Mouse (Mus musculus): ENCODE results near the gene Rhog.

The Rhog gene

GRCm38 (mm10) chr7:102250631-102251214 is 5.1 kb downstream of the Rhog start:
- peak; percentile 64 to 86 for DNase-seq (ENCODE audit: low spot score in 2 of 2)

- peak in 1 of 2 experiments; percentile 55 for DNase-seq (ENCODE audit: low spot score in 2 of 2)
These were observed 5.8 kb downstream of the Rhog start for GRCm38 (mm10) chr7:102249896-102250630.

GRCm38 (mm10) chr7:102249531-102249895 is 6.3 kb downstream of the Rhog start:
- peak in 1 of 2 experiments; percentile 21 for DNase-seq (ENCODE audit: low spot score in 2 of 2)

DNA sequence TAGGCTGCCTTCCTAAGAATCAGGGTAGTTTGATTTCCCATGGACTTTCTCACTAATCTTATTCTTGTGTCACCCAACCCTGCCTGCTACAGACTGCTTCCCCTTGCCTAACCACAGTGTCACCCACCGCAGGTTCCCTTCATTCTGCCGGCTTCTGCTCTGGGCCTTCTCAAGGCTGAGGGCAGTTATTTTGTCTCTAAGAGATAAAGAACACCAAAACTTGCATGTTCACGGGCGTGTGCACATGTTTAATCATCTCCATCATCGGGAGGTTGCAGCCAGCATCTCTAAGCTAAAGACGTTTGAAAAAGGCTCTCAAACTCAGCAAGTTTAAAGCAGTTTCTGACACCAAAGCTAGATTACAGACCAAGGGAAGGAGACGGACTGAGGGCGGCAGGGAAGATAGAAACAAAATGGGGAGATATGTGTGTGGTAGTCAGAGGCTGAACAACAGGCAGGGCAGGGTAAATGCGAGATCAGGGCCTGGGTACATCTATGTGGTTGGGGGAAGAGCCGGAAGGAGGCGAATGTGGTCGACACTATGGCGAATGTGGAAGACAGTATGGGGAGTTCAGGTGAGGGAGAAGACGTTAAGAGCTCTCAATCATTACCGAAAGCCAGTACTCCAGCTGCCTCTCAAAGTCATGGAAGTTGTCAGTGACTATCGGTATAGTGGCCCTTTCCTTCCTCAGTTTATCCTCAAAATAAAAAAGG is 7.0 kb downstream of the Rhog start:
- no peak for DNase-seq (ENCODE audit: low spot score in 2 of 2)

GRCm38 (mm10) chr7:102246956-102247797 is 8.7 kb downstream of the Rhog start:
- no peak for DNase-seq (ENCODE audit: low spot score in 2 of 2)

- DNase-seq (ENCODE audit: low spot score in 2 of 2) = no peak
These were observed 9.6 kb downstream of the Rhog start for GRCm38 (mm10) chr7:102246265-102246664.

- DNase-seq (ENCODE audit: low spot score in 2 of 2) = peak in 1 of 2 experiments; percentile 8
These were observed 10.1 kb downstream of the Rhog start for GRCm38 (mm10) chr7:102245775-102246174.

DNA sequence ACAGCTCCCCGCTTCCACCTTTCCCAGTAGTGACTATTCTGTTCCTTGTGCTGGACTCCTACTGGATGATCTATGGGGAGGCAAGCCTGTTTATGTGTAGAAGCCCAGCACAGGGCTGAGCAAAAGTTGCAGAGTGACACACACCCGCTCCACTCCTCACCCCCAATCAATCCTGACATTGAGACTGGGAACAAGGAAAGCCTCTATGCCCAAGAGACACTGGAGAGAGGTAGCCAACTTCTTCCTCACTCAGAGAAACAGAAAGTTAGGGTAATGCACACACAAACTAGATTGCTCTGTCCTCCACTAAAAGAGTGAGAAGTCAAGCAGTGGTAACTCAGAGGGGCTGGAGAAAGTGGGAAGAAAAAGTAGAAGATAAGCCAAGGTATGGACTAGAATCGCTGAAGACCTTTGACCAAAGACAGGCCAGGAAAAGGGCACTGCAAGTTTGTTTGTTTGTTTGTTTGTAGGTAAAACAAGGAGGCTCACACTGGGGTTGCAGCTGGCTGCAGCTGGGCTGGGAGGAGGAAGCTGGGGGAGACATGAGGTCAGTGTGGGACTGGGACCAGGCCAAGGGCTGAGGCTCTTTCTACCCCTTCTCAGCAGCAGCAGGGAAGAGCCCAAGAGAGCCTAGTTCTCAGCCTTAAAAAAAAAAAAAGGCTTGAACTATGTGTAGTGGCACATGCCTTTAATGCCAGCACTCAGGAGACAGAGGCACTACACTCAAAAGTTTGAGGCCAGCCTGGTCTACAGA is 10.9 kb downstream of the Rhog start:
- no peak for DNase-seq (ENCODE audit: low spot score in 2 of 2)

- no peak for DNase-seq (ENCODE audit: low spot score in 2 of 2)
These were observed 12.0 kb downstream of the Rhog start for GRCm38 (mm10) chr7:102243870-102244269.

DNA sequence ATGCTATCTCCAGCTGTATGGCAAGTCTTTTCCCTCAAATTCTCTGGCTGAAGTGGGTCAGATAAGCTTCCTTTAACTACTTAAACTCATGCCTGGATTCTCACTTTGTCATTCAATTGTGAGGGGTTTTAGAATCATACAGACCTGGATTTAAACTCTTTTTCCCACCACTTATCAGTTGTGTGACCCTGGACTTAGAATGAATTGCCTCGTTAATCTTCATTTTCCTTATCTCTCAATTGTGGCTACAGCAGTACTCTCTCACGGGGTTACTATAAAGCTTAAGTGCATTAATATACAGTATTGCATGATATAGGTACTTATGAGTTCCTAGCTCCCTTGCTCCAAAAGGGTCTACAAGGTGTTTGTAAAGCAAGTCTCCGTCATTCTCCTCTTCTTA is 12.9 kb downstream of the Rhog start:
- no peak for DNase-seq (ENCODE audit: low spot score in 2 of 2)

DNA sequence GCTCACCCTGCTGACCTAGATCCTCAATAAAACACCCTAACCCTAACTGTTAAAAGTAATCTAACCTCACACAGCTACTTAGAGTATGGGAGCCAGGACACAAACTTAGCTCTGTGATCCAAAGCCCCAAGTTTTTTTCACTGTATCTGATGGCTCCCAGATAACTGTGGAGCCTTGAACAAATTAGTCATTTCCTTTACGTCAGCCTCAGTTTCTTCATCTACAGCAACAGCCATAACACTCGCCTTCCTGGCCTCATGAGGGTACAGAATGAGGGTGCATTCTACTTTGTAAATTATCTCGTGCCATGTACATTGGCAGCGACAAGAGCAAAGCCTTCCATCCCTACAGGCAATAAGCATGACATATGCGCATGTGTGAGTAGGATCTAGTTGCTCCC is 13.5 kb downstream of the Rhog start:
- DNase-seq (ENCODE audit: low spot score in 2 of 2) = no peak

DNA sequence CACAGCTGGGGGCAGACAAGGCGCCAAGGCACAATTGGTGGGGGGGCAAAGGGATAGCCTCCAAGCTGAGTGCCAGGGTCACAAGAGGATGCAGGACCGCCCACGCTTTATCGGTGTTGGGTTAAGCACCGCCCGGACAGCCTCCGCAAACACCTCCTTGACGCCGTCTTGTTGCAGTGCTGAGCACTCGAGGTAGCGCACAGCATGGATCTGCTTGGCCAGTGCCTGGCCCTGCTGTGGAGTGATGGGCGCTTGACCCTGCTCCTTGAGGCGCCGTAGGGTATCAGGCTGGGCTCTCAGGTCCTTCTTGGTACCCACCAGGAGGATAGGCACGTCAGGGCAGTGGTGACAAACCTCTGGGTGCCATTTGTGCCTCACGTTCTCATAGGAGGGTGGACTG is 16.3 kb downstream of the Rhog start:
- no peak for DNase-seq (ENCODE audit: low spot score in 2 of 2)

- DNase-seq (ENCODE audit: low spot score in 2 of 2) = no peak
These were observed 17.1 kb downstream of the Rhog start for GRCm38 (mm10) chr7:102238686-102239286.

DNA sequence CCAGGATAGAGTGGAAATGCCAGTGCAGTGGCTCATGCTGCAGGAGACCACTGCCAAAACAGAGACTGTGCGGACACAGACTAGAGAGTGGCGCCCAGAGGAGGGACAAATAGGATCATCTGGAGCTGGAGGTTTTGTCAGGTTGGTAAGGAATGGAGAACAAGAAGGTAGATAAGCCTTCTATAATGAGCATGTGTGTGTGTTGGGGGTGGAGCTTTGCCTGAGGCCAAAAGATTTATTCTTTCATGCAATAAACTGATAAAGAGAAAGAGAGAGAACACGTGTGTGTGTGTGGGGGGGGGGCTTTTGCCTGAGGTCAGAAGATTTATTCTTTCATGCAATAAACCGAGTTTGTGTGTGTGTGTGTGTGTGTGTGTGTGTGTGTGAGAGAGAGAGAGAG is 22.8 kb downstream of the Rhog start:
- DNase-seq (ENCODE audit: low spot score in 2 of 2) = no peak

- DNase-seq (ENCODE audit: low spot score in 2 of 2) = no peak
These were observed 26.0 kb downstream of the Rhog start for GRCm38 (mm10) chr7:102229814-102230213.

DNA sequence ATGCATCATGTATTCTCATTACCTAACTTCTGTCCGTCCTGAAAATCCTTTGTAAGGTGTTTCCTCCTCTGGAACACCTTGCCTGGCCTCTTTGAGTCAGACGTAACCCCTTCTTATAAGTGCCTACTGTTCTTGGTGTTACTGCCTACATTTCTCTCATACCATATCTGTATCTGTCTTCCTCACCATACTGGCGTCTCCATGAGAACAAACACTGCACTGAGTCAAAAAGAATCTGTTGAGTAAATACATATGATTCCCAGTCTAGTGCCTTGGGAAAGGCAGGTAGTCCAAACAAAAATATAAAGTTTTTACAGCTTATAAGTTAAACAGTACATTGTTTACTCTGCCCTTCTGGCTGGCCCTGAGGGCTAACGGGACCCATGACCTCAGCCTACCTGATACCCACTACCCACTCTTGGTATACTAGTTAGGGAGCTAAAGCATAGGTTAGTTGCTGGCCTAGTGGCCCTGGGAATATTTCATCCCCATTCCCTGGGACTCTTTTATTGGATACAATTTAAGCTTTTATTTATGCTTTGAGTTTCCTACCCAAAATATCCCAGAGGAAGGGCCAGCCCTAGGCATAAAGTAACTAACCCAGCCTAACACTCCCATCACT is 27.7 kb downstream of the Rhog start:
- no peak for DNase-seq (ENCODE audit: low spot score in 2 of 2)

DNA sequence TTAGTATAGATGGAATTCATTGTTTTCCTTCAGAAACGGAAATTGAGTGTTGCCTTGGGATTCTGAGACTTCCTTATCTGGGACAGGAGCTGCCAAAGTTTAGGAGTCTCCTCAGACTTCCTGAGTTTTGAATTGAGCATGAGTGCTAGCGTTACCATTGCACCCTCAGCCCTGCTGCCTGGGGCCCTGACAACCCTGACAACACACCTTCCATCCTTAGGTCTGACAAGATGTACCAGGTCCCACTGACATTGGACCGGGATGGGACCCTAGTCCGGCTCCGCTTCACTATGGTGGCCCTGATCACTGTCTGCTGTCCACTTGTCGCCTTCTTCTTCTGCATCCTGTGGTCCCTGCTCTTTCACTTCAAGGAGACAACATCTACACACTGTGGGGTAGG is 29.8 kb downstream of the Rhog start:
- DNase-seq (ENCODE audit: low spot score in 2 of 2) = no peak

DNA sequence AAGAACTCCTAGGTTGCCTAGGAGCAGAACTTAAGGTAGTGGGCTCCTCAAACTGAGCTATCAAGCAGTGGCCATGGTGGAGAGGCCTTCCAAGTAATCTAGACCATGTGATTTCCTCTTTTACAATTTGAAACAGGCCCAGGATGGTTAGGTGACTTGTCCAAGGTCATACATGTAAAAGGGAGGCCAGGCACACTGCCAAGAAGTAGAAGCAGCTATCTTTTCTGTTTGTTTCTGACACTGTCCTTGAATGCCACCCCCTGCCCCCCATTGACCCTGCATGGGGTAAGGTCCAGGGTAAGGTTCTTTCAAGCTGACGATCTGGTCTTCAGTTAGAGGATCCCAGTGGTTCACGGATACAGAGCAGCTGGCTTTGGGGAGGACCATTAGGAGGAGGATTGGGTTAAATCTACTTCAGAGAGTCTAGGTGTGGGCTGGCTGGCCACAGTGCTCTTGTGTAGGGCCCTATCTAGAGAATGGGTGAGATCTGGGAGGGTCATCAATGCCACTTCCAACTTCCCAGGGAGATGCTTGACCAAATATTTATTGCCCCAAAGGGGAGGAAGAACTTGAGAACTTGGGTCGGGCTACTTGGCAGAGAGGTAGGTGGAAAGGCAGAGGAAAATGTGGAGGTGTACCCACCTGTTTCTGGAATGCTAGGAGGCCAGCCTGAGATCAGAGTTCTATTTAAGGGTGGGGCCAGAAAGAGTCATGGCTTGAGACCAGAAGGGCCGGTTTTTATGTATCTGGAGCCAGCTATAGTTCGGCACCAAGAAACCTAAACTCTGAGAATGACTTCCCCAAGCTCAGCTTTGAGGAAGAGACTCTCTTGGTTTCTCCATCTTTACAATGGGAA is 31.7 kb downstream of the Rhog start:
- no peak for DNase-seq (ENCODE audit: low spot score in 2 of 2)

- peak in 1 of 2 experiments; percentile 51 for DNase-seq (ENCODE audit: low spot score in 2 of 2)
These were observed 32.9 kb downstream of the Rhog start for GRCm38 (mm10) chr7:102222830-102223556.
